Mouse (Mus musculus): ENCODE measurements around the gene Ccar1.
A peak's percentile ranks its signal among the peaks of the same experiment; 100 is the strongest.
"Not testable (repeated sequence)": the region's sequence is repeated elsewhere in the genome, so short reads cannot be mapped to it uniquely, and the experiment has no call there.

Ccar1 gene

GRCm38 (mm10) chr10:62792177-62793090 lies at the start of gene Ccar1:
Gene Ccar1, minus strand, starts transcription at chr10:62792286.
- peak; percentile 99 for DNase-seq (ENCODE audit: low read depth, low spot score)

GRCm38 (mm10) chr10:62840687-62841086 lies 48.6 kb upstream of the Ccar1 start:
- no peak for DNase-seq (ENCODE audit: low read depth, low spot score)

- no peak for DNase-seq (ENCODE audit: low read depth, low spot score)
Measured at GRCm38 (mm10) chr10:62837987-62838386, 45.9 kb upstream of the Ccar1 start.

GRCm38 (mm10) chr10:62832783-62833182 lies 40.7 kb upstream of the Ccar1 start:
- peak; percentile 52 for DNase-seq (ENCODE audit: low read depth, low spot score)

GRCm38 (mm10) chr10:62831546-62831945 lies 39.5 kb upstream of the Ccar1 start:
- DNase-seq (ENCODE audit: low read depth, low spot score) = no peak

GRCm38 (mm10) chr10:62824474-62824873 lies 32.4 kb upstream of the Ccar1 start:
- DNase-seq (ENCODE audit: low read depth, low spot score) = no peak

- no peak for DNase-seq (ENCODE audit: low read depth, low spot score)
Measured at GRCm38 (mm10) chr10:62823431-62823830, 31.3 kb upstream of the Ccar1 start.

- DNase-seq (ENCODE audit: low read depth, low spot score) = no peak
Measured at GRCm38 (mm10) chr10:62810010-62810409, 17.9 kb upstream of the Ccar1 start.

GRCm38 (mm10) chr10:62808766-62809165 lies 16.7 kb upstream of the Ccar1 start:
- DNase-seq (ENCODE audit: low read depth, low spot score) = no peak

- DNase-seq (ENCODE audit: low read depth, low spot score) = no peak
Measured at GRCm38 (mm10) chr10:62808316-62808715, 16.2 kb upstream of the Ccar1 start.

GRCm38 (mm10) chr10:62804106-62804505 lies 12.0 kb upstream of the Ccar1 start:
- peak; percentile 73 for DNase-seq (ENCODE audit: low read depth, low spot score)

GRCm38 (mm10) chr10:62803296-62803695 lies 11.2 kb upstream of the Ccar1 start:
- DNase-seq (ENCODE audit: low read depth, low spot score) = no peak

GRCm38 (mm10) chr10:62794221-62794620 lies 2.1 kb upstream of the Ccar1 start:
- peak; percentile 59 for DNase-seq (ENCODE audit: low read depth, low spot score)

- peak; percentile 50 for DNase-seq (ENCODE audit: low read depth, low spot score)
Measured at GRCm38 (mm10) chr10:62793091-62793453, 986 bp upstream of the Ccar1 start.

GRCm38 (mm10) chr10:62791251-62792176 lies 572 bp downstream of the Ccar1 start:
- DNase-seq (ENCODE audit: low read depth, low spot score) = peak; percentile 50

GRCm38 (mm10) chr10:62781776-62782175 lies 10.3 kb downstream of the Ccar1 start:
- not testable (repeated sequence) for DNase-seq (ENCODE audit: low read depth, low spot score)

GRCm38 (mm10) chr10:62750781-62751180 lies 41.3 kb downstream of the Ccar1 start:
- no peak for DNase-seq (ENCODE audit: low read depth, low spot score)

- no peak for DNase-seq (ENCODE audit: low read depth, low spot score)
Measured at GRCm38 (mm10) chr10:62739961-62740737, 51.9 kb downstream of the Ccar1 start.

- DNase-seq (ENCODE audit: low read depth, low spot score) = no peak
Measured at GRCm38 (mm10) chr10:62736965-62737688, 55.0 kb downstream of the Ccar1 start.

- no peak for DNase-seq (ENCODE audit: low read depth, low spot score)
Measured at GRCm38 (mm10) chr10:62730826-62731225, 61.3 kb downstream of the Ccar1 start.

Measured in ZHBTc4 (cell line).